Mouse (Mus musculus) stomach, postnatal 0 days (tissue): ENCODE results near the gene Gzmb. TPM values are rescaled to one million over a fixed set of nuclear protein-coding genes. Genes with fewer than 3 reads are reported as not detected.

Experiments used
- ATAC-seq: fragments of 200-750 bp; cut with Nextera tagmentation; 2 replicates; pipeline ENCODE4 v1.8.0; 2017; ENCODE audit not compliant: low FRiP score, low TSS enrichment
- DNase-seq: peaks from one replicate; pipeline ENCODE4 v3.0.0-alpha.2; 2016; ENCODE audit warnings: low spot score
- H3K27ac ChIP-seq: fragments of 300-500 bp; sonication (generic); replicated peaks from 2 replicates; pipeline ENCODE4 v1.5.1; 2014; ENCODE audit warnings: mild to moderate bottlenecking, control low read depth
- H3K27me3 ChIP-seq: fragments of 300-500 bp; sonication (generic); 2 replicates; pipeline ENCODE4 v1.6.1; 2014; ENCODE audit warnings: low read length; ENCODE audit not compliant: control insufficient read depth, insufficient read depth
- H3K36me3 ChIP-seq: fragments of 300-500 bp; sonication (generic); 2 replicates; pipeline ENCODE4 v1.6.1; 2014; ENCODE audit warnings: low read length, mixed read lengths; ENCODE audit not compliant: control insufficient read depth, insufficient read depth
- H3K4me1 ChIP-seq: fragments of 300-500 bp; sonication (generic); replicated peaks from 2 replicates; pipeline ENCODE4 v1.6.1; 2014; ENCODE audit warnings: antibody characterized with exemption; ENCODE audit not compliant: control insufficient read depth, insufficient read depth
- H3K4me2 ChIP-seq: fragments of 300-500 bp; sonication (generic); replicated peaks from 2 replicates; pipeline ENCODE4 v1.6.1; 2014; ENCODE audit warnings: low read depth, mild to moderate bottlenecking, control low read depth, moderate library complexity
- H3K4me3 ChIP-seq: fragments of 300-500 bp; sonication (generic); 2 replicates; pipeline ENCODE4 v1.5.1; 2014; ENCODE audit warnings: low read depth, low read length, control low read depth
- H3K9ac ChIP-seq: fragments of 300-500 bp; sonication (generic); 2 replicates; pipeline ENCODE4 v1.6.1; 2014; ENCODE audit warnings: mild to moderate bottlenecking, low read length, control low read depth, mixed read lengths
- H3K9me3 ChIP-seq: fragments of 300-500 bp; sonication (generic); 2 replicates; pipeline ENCODE4 v1.6.1; 2016; ENCODE audit warnings: low read length; ENCODE audit not compliant: control insufficient read depth
- CTCF ChIP-seq: IDR thresholded peaks from 2 replicates; pipeline ENCODE4 v1.5.1; 2016; ENCODE audit warnings: antibody characterized with exemption, low read depth, mild to moderate bottlenecking, moderate library complexity
- EP300 ChIP-seq: optimal IDR thresholded peaks from 2 replicates; pipeline ENCODE3; 2016; ENCODE audit warnings: antibody characterized with exemption
- WGBS: fragments of 180-500 bp; shearing (Covaris S2); extraction: QIAGEN DNeasy Blood & Tissue Kit; methylation state at CpG from one replicate; pipeline ENCODE4 v1.1.7; 2014; 5-methylcytosine and 5-hydroxymethylcytosine counted together
- polyA plus RNA-seq: library from polyadenylated mRNA; unstranded; fragments of >200 nt; fragmentation: Nextera tagmentation; extraction: Ambion mirVana; gene quantifications from 2 replicates; pipeline ENCODE4 v1.2.1, GENCODE M21; 2015

Gzmb gene
- polyA plus RNA-seq, 1 experiment from 2014 or later: 0.15 TPM

DNA sequence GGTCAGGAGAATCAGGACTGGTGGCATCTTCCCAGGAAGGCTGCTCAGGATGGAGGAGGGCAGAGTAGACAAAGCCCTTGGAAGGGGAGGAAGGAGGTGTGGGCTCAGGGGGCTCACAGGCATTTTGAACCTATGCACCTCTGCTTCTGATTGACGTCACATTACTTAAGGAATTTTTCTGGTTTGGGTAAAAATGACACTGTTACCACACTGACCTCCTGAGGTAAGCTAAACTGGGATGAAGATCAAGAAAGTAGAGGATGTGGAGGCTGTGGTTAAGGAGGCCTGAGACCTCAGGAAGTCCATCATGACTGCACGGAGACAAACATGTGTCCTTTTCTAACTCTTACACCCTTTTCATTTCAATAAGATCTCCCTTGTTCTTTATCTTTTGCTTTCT, 27.5 kb downstream of the Gzmb start, which contains the start of gene Gzmc:
TSS of gene Gzmc (minus strand) at position 101 of the 400 bp plus-strand sequence.
- H3K4me3 ChIP-seq: no peak within 1 kb of the TSS
- no peak within 1 kb of the TSS for H3K4me2 ChIP-seq
- H3K36me3 ChIP-seq: no peaks in the 10 kb centered on the region
- ATAC-seq: no peak
- H3K4me1 ChIP-seq: no peaks in the 10 kb centered on the region
- H3K9ac ChIP-seq: no peak within 1 kb of the TSS
- no peak for DNase-seq
- H3K27me3 ChIP-seq: no peaks in the 10 kb centered on the region
- H3K9me3 ChIP-seq: no peaks in the 10 kb centered on the region
- TF ChIP-seq EP300: no peak
- TF ChIP-seq CTCF: no peak
- WGBS: 71% methylated on average over 2 of the region's 2 CpGs
- H3K27ac ChIP-seq: no peak within 1 kb of the TSS

DNA sequence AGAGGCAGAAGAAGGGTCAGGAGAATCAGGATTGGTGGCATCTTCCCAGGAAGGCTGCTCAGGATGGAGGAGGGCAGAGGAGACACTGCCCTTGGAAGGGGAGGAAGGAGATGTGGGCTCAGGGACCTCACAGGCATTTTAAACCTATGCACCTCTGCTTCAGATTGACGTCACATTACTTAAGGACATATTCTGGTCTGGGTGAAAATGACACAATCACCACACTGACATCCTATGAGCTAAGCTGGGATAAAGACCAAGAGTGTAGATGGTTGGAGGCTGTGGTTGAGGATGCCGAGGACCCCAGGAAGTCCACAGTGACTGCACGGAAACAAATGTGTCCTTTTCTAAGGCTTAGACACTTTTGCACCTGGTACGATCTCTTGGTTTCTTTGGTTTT, 50.7 kb downstream of the Gzmb start, which contains the start of gene Gzmf:
TSS of gene Gzmf (minus strand) at position 101 of the 400 bp plus-strand sequence.
- Histone ChIP-seq H3K4me1 (no peaks in the 10 kb centered on the region), H3K4me3 (no peak within 1 kb of the TSS), H3K9me3 (no peaks in the 10 kb centered on the region), H3K27me3 (no peaks in the 10 kb centered on the region), H3K9ac (no peak within 1 kb of the TSS), H3K4me2 (no peak within 1 kb of the TSS), H3K36me3 (no peaks in the 10 kb centered on the region), H3K27ac (no peak within 1 kb of the TSS)
- 88% methylated on average over 4 of the region's 4 CpGs for WGBS
- DNase-seq: no peak
- TF ChIP-seq EP300: no peak
- TF ChIP-seq CTCF: no peak
- ATAC-seq: no peak

Other genes with a start within 250 kb of the Gzmb start
- 0.13 TPM in 1 of 2 replicates, not detected in the other for gene Mcpt1, start 244.3 kb downstream of the Gzmb start, polyA plus RNA-seq
- gene Mcpt9, start 231.8 kb downstream of the Gzmb start, polyA plus RNA-seq: not detected in 2 replicates
- 1.7 and 1.8 TPM in 2 replicates for gene Mcpt2, start 220.2 kb downstream of the Gzmb start, polyA plus RNA-seq
- 3.7 TPM in 2 replicates for gene Mcpt4, start 199.9 kb downstream of the Gzmb start, polyA plus RNA-seq
- gene Mcpt8, start 177.0 kb downstream of the Gzmb start, polyA plus RNA-seq: 0.16 and 0.30 TPM in 2 replicates
- gene Ctsg, start 159.7 kb downstream of the Gzmb start, polyA plus RNA-seq: 0.13 and 0.18 TPM in 2 replicates
- not detected in 2 replicates for gene Gzme, start 141.6 kb downstream of the Gzmb start, polyA plus RNA-seq
- not detected in 2 replicates for gene Gzmd, start 129.7 kb downstream of the Gzmb start, polyA plus RNA-seq
- gene Gzmg, start 102.7 kb downstream of the Gzmb start, polyA plus RNA-seq: not detected in 2 replicates
- not detected in 2 replicates for gene Gzmn, start 87.7 kb downstream of the Gzmb start, polyA plus RNA-seq
- not detected in 2 replicates for gene Gzmf, start 50.8 kb downstream of the Gzmb start, polyA plus RNA-seq
- gene Gzmc, start 27.6 kb downstream of the Gzmb start, polyA plus RNA-seq: 0.11 TPM in 1 of 2 replicates, not detected in the other
- 0.05 and 0.28 TPM in 2 replicates for gene Atp12a, start 102.8 kb upstream of the Gzmb start, polyA plus RNA-seq
- 0.40 and 0.67 TPM in 2 replicates for gene Rnf17, start 140.3 kb upstream of the Gzmb start, polyA plus RNA-seq